Mouse (Mus musculus): ENCODE data around the gene Pm20d1.

Pm20d1 gene

GRCm38 (mm10) chr1:131830561-131830960 lies 33.4 kb downstream of the Pm20d1 start:
- no peak for DNase-seq

- no peak for DNase-seq
Measured at GRCm38 (mm10) chr1:131830971-131831641, 33.9 kb downstream of the Pm20d1 start.

GRCm38 (mm10) chr1:131837035-131837434 lies 39.9 kb downstream of the Pm20d1 start:
- DNase-seq = no peak

GRCm38 (mm10) chr1:131838542-131838941 lies 41.4 kb downstream of the Pm20d1 start:
- no peak for DNase-seq

DNA sequence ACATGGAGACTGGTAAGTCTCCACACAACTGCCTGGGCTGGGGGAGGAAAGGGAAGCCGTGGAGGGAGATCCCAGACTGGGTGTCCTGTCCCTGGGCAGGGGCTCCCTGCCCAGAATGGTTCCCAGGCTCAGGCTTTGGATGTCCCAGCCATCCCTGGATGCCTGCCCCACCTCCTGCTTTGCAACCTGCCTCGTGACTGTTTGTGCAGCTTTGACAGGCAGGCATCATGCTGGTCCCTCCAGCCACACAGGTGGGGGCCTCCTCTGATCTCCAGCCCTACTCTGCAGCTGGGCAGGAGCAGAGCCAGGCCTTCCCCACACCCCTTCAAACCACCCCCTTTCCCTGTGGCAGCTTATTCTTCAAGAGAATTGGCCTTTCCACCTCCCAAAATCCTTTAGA lies 42.1 kb downstream of the Pm20d1 start:
- no peak for DNase-seq

- no peak for DNase-seq
Measured at GRCm38 (mm10) chr1:131842221-131842620, 45.0 kb downstream of the Pm20d1 start.

DNA sequence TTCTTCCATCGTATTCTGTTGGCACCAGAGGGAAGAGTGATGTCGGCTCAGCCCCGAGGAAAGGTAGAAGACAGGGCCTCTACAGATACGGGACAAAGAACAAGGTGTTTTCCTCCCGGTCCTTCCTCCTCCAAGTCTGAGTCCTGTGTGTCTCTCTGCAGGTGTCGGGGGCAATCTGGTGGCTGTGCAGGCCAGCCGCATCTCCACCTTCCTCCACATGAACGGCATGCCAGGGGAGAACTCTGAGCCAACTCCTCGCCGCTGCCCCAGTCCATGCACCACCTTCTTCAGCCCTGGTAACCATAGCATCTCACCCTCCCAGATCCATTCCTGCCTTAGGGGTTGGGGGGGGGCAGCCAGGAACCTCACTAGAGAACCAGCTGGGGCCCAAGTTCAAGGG lies 46.6 kb downstream of the Pm20d1 start:
- DNase-seq = no peak

GRCm38 (mm10) chr1:131844883-131845282 lies 47.7 kb downstream of the Pm20d1 start:
- DNase-seq = no peak

DNA sequence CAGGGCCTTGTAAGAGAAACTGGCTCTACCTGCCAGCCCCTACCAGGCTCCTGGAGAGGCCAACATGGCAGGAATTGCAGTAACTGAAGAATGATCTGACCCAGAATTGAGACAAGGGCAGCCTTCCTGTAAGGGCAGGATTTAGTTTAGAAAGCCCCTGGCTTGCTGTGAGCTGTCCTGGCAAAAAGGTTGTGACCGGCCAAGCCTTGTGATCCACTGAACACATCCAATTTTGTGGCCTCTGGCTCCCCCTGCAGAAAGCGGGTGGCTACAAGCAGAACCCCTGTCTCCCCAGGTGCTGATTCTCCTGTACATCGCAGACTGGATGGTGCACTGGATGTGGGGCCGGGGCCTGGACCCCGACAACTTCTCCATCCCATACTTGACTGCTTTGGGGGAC lies 49.1 kb downstream of the Pm20d1 start:
- peak; percentile 56 for DNase-seq

DNA sequence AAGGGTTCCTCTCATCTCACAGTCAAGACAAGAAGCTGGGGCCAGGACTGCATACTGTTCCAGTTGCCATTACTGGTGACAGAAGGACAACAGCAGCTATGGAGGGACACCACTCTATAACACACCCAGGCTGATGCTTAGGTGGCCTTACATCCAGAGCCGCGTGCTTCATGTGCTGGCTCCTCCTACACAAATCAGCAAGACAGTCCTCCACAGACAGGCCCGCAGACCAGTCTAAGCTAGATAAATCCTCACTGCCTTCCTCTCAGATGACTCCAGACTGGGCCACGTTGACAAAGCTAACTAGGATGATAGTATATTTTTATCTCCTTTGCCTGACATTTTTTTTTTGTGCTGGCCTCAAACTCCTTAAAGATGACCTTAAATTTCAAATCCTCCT lies 64.6 kb downstream of the Pm20d1 start:
- DNase-seq = no peak

- no peak for DNase-seq
Measured at GRCm38 (mm10) chr1:131865596-131865995, 68.4 kb downstream of the Pm20d1 start.

DNA sequence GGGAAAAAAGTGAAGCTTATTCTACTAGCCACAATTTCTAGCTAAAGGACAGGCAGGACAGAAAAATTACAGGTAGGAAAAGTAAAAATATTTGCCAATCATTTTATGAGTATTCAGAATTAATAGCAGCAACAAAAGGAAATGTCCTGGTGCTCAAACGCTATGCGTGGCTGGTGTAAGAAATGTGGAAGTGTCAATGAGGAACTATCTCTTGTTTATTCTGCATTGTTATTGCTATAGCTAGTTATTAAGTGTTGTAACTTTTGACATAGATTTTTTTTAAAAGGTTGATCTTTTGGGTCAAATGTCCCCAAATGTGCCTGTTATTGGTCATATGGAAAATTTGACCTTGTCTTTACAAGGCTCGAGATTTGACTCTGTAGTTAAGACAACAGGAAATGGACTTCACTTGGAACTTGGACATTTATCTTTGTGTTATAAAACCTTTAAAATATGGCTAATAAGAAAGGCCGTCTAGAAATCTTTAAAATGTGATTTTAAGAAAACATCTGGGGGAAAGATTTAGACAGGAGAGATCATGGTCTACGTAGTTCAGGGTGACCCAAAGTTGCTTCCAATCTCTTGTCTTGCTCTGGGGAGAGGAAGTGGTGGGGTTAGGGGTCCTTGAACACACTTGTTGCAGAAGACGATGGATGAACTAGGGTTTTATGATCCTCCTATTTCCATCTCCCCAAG lies 69.3 kb downstream of the Pm20d1 start:
- DNase-seq = no peak

DNA sequence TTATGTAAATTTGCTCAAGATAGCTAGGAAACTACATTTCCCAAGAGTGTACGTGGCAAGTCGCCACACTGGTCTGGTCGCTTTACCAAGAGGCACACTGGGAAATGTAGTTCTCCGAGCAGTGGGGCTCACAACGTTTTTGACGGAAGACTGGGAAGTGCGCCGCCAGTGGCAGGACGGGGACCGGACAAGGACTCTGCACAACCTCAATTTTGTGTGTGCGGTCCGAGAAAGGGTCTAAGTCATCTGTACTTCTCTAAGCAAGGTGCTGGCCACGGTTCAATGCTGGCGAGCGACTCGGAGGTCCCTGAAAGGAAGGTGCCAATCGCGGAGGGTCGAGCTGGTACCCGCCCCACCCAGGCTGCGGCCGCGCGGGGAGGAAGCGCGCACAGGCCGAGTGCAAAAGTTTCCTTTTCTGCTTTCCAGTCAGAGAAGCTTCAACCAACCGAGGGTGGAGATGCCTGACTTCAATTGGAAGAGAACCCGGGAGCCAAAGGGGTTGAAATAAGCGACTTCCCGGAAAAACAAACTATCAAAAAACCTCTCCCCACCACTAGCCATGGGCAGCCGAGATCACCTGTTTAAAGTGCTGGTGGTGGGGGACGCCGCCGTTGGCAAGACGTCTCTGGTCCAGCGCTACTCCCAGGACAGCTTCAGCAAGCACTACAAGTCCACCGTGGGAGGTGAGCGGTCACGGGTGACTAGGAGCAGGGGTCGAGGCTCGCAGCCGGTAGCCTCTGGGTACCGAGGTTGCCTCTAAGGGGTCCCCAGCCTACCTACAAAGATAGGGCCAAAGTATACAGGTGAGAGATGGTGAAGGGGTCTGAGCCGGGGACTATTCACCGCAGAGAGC lies 70.1 kb downstream of the Pm20d1 start, which contains the start of gene Rab29:
Gene Rab29, plus strand, starts transcription at position 132 of the 853 bp plus-strand sequence.
- DNase-seq = peak; percentile 93

GRCm38 (mm10) chr1:131867946-131868290 lies 70.7 kb downstream of the Pm20d1 start:
- no peak for DNase-seq

GRCm38 (mm10) chr1:131869561-131869960 lies 72.4 kb downstream of the Pm20d1 start:
- no peak for DNase-seq

Data from right cerebral cortex, postnatal 4 days (tissue).